Mouse (Mus musculus): ENCODE data around the gene Tle1. TPM values are rescaled to one million over a fixed set of nuclear protein-coding genes. Genes with fewer than 3 reads are reported as not detected.

Tle1 gene
- total and polyA plus RNA-seq, 2 experiments = 55.8 to 84.4 TPM

- H3K27ac ChIP-seq (replicated peaks; ENCODE audit: insufficient read depth, low read depth, low read length) = no peak overlapping the region
- H3K27me3 ChIP-seq (ENCODE audit: control insufficient read depth, insufficient read depth, low read length) = no peaks in the 10 kb centered on the region
- H3K9ac ChIP-seq (ENCODE audit: low read depth, low read length) = no peak overlapping the region
- H3K79me2 ChIP-seq (ENCODE audit: control insufficient read depth, insufficient read depth, low read length) = peaks cover 5% of the 10 kb centered on the region
- H3K4me1 ChIP-seq (ENCODE audit: control insufficient read depth, insufficient read depth, low read length) = peaks cover 8% of the 10 kb centered on the region
- H3K4me3 ChIP-seq (ENCODE audit: insufficient read depth, low read depth, low read length) = no peak overlapping the region
- TF ChIP-seq CTCF (IDR thresholded peaks at IDR 0.05; ENCODE audit: low read depth, low read length) (no peak), POLR2A (IDR thresholded peaks at IDR 0.05; ENCODE audit: extremely low read depth, insufficient read depth, low read length) (no peak)
- WGBS = 69% methylated on average over 11 of the region's 11 CpGs
- peak; percentile 64 for DNase-seq (ENCODE audit: extremely low read depth, low read depth, low spot score)
- H3K36me3 ChIP-seq (ENCODE audit: control insufficient read depth, insufficient read depth, low read length) = peaks cover 74% of the 10 kb centered on the region
Observed at GRCm38 (mm10) chr4:72138264-72139080, 62.2 kb downstream of the Tle1 start.

- H3K27ac ChIP-seq (replicated peaks; ENCODE audit: insufficient read depth, low read depth, low read length) = no peak overlapping the region
- H3K4me1 ChIP-seq (ENCODE audit: control insufficient read depth, insufficient read depth, low read length) = peaks cover 2% of the 10 kb centered on the region; the same call in 1 of the 2 replicates
- no peaks in the 10 kb centered on the region; the same call in 1 of the 2 replicates for H3K79me2 ChIP-seq (ENCODE audit: control insufficient read depth, insufficient read depth, low read length)
- no peaks in the 10 kb centered on the region for H3K27me3 ChIP-seq (ENCODE audit: control insufficient read depth, insufficient read depth, low read length)
- TF ChIP-seq CTCF (IDR thresholded peaks at IDR 0.05; ENCODE audit: low read depth, low read length) (no peak), POLR2A (IDR thresholded peaks at IDR 0.05; ENCODE audit: extremely low read depth, insufficient read depth, low read length) (no peak)
- H3K4me3 ChIP-seq (ENCODE audit: insufficient read depth, low read depth, low read length) = no peak overlapping the region
- no peak overlapping the region for H3K9ac ChIP-seq (ENCODE audit: low read depth, low read length)
- 93% methylated on average over 3 of the region's 3 CpGs for WGBS
- no peak for DNase-seq (ENCODE audit: extremely low read depth, low read depth, low spot score)
- peaks cover 78% of the 10 kb centered on the region for H3K36me3 ChIP-seq (ENCODE audit: control insufficient read depth, insufficient read depth, low read length)
Observed at GRCm38 (mm10) chr4:72132646-72133045, 68.1 kb downstream of the Tle1 start.

DNA sequence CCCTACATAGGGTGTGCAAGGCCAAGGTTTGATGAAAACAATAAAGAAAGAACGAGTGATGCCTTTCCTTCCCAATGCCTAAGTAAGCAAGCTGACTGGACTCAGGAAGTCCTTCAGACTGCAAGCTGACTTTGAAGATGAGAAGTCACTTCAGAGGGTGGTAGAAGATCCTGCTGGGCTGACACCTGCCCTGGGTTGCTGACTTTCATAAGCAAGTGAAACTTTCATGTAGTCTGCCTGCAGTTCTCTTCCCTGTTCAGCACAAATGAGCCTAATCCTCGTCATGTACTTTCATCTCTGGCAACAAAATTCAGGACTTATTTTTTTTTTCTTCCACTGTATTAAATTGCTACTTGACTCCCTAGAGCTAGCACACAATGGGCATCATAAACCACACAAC, 73.1 kb downstream of the Tle1 start:
- Histone ChIP-seq H3K79me2 (ENCODE audit: control insufficient read depth, insufficient read depth, low read length) (no peaks in the 10 kb centered on the region; the same call in 1 of the 2 replicates), H3K4me1 (ENCODE audit: control insufficient read depth, insufficient read depth, low read length) (peaks cover 18% of the 10 kb centered on the region), H3K9ac (ENCODE audit: low read depth, low read length) (no peak overlapping the region), H3K27ac (replicated peaks; ENCODE audit: insufficient read depth, low read depth, low read length) (no peak overlapping the region), H3K27me3 (ENCODE audit: control insufficient read depth, insufficient read depth, low read length) (no peaks in the 10 kb centered on the region), H3K4me3 (ENCODE audit: insufficient read depth, low read depth, low read length) (no peak overlapping the region), H3K36me3 (ENCODE audit: control insufficient read depth, insufficient read depth, low read length) (peaks cover 57% of the 10 kb centered on the region)
- DNase-seq (ENCODE audit: extremely low read depth, low read depth, low spot score) = no peak
- TF ChIP-seq CTCF (IDR thresholded peaks at IDR 0.05; ENCODE audit: low read depth, low read length) (no peak), POLR2A (IDR thresholded peaks at IDR 0.05; ENCODE audit: extremely low read depth, insufficient read depth, low read length) (no peak)
- 71% methylated on average over 2 of the region's 2 CpGs for WGBS

GRCm38 (mm10) chr4:72124790-72125189, 75.9 kb downstream of the Tle1 start:
- TF ChIP-seq POLR2A (IDR thresholded peaks at IDR 0.05; ENCODE audit: extremely low read depth, insufficient read depth, low read length) (no peak), CTCF (IDR thresholded peaks at IDR 0.05; ENCODE audit: low read depth, low read length) (no peak)
- peak; percentile 41 for DNase-seq (ENCODE audit: extremely low read depth, low read depth, low spot score)
- Histone ChIP-seq H3K27ac (replicated peaks; ENCODE audit: insufficient read depth, low read depth, low read length) (peak overlapping the region; percentile 44), H3K4me3 (ENCODE audit: insufficient read depth, low read depth, low read length) (no peak overlapping the region), H3K4me1 (ENCODE audit: control insufficient read depth, insufficient read depth, low read length) (peaks cover 23% of the 10 kb centered on the region), H3K36me3 (ENCODE audit: control insufficient read depth, insufficient read depth, low read length) (peaks cover 47% of the 10 kb centered on the region), H3K27me3 (ENCODE audit: control insufficient read depth, insufficient read depth, low read length) (no peaks in the 10 kb centered on the region), H3K79me2 (ENCODE audit: control insufficient read depth, insufficient read depth, low read length) (no peaks in the 10 kb centered on the region), H3K9ac (ENCODE audit: low read depth, low read length) (no peak overlapping the region)
- 69% methylated on average over 5 of the region's 5 CpGs for WGBS

GRCm38 (mm10) chr4:72122837-72123236, 77.9 kb downstream of the Tle1 start:
- 10% methylated on average over 1 of the region's 1 CpGs for WGBS

DNA sequence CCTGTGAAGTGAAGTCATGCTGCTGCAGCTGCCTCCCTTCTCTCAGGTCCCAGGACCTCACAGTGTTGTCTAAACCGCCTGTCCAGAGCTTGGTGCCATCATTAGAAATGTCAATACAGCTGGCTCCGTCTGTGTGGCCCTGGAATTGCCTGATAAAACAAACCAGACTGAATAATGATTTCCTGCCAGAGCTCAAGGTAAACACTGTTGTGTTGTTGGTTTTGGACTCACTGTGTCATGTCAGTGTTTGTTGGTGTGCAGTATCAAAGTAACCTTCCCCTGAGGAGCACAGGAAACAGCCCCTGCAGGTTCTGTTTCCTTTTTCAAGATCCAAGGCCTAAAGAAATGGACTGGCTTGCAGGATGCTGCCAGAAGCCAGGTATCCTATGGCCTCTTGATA, 78.4 kb downstream of the Tle1 start:
- H3K36me3 ChIP-seq (ENCODE audit: control insufficient read depth, insufficient read depth, low read length) = peaks cover 55% of the 10 kb centered on the region
- 11% methylated on average over 2 of the region's 2 CpGs for WGBS
- no peaks in the 10 kb centered on the region for H3K27me3 ChIP-seq (ENCODE audit: control insufficient read depth, insufficient read depth, low read length)

More at GRCm38 (mm10) chr4:72122837-72123236, 77.9 kb downstream of the Tle1 start:
- Histone ChIP-seq H3K36me3 (ENCODE audit: control insufficient read depth, insufficient read depth, low read length) (peaks cover 54% of the 10 kb centered on the region), H3K27me3 (ENCODE audit: control insufficient read depth, insufficient read depth, low read length) (no peaks in the 10 kb centered on the region), H3K4me1 (ENCODE audit: control insufficient read depth, insufficient read depth, low read length) (peaks cover 23% of the 10 kb centered on the region), H3K4me3 (ENCODE audit: insufficient read depth, low read depth, low read length) (no peak overlapping the region), H3K79me2 (ENCODE audit: control insufficient read depth, insufficient read depth, low read length) (no peaks in the 10 kb centered on the region), H3K27ac (replicated peaks; ENCODE audit: insufficient read depth, low read depth, low read length) (peak overlapping the region; percentile 90), H3K9ac (ENCODE audit: low read depth, low read length) (no peak overlapping the region)
- TF ChIP-seq CTCF (IDR thresholded peaks at IDR 0.05; ENCODE audit: low read depth, low read length) (no peak), POLR2A (IDR thresholded peaks at IDR 0.05; ENCODE audit: extremely low read depth, insufficient read depth, low read length) (no peak)
- peak; percentile 95 for DNase-seq (ENCODE audit: extremely low read depth, low read depth, low spot score)

More for the DNA sequence above, 78.4 kb downstream of the Tle1 start:
- Histone ChIP-seq H3K9ac (ENCODE audit: low read depth, low read length) (no peak overlapping the region), H3K4me1 (ENCODE audit: control insufficient read depth, insufficient read depth, low read length) (peaks cover 22% of the 10 kb centered on the region), H3K79me2 (ENCODE audit: control insufficient read depth, insufficient read depth, low read length) (no peaks in the 10 kb centered on the region), H3K27ac (replicated peaks; ENCODE audit: insufficient read depth, low read depth, low read length) (peak overlapping the region; percentile 90), H3K4me3 (ENCODE audit: insufficient read depth, low read depth, low read length) (no peak overlapping the region)
- DNase-seq (ENCODE audit: extremely low read depth, low read depth, low spot score) = peak; percentile 99
- no peak for TF ChIP-seq POLR2A (IDR thresholded peaks at IDR 0.05; ENCODE audit: extremely low read depth, insufficient read depth, low read length)
- no peak for TF ChIP-seq CTCF (IDR thresholded peaks at IDR 0.05; ENCODE audit: low read depth, low read length)
